Mouse (Mus musculus): Measurements from ENCODE around the gene Aco1.

GRCm38 (mm10) chr4:40226095-40226494 lies 83.2 kb downstream of the Aco1 start:
- TF ChIP-seq TAL1 (conservative IDR thresholded peaks at IDR 0.05; ENCODE audit: low read depth, low read length) (no peak), CTCF (IDR thresholded peaks at IDR 0.05; ENCODE audit: low read depth, low read length) (no peak), GATA1 (IDR thresholded peaks at IDR 0.05; ENCODE audit: borderline replicate concordance, low read length) (no peak), GATA2 (IDR thresholded peaks at IDR 0.05; ENCODE audit: borderline replicate concordance, low read depth, low read length) (no peak)

Measured in G1E (cell line).